Mouse (Mus musculus) cortical plate, adult 2 months (tissue): ENCODE results near the gene Vav1. TPM values are rescaled to one million over a fixed set of nuclear protein-coding genes. Genes with fewer than 3 reads are reported as not detected.

Experiments used
- H3K27ac ChIP-seq: fragments of 200-500 bp; 2 replicates; pipeline ENCODE4 v1.5.1; 2012; ENCODE audit warnings: low read length, control low read depth, inconsistent platforms; ENCODE audit not compliant: insufficient read depth
- H3K4me1 ChIP-seq: fragments of 200-500 bp; 2 replicates; pipeline ENCODE4 v1.6.1; 2011; ENCODE audit warnings: low read length; ENCODE audit not compliant: control insufficient read depth, insufficient read depth
- H3K4me3 ChIP-seq: fragments of 200-500 bp; 2 replicates; pipeline ENCODE4 v1.5.1; 2011; ENCODE audit warnings: mild to moderate bottlenecking, low read length, control low read depth; ENCODE audit not compliant: insufficient read depth
- CTCF ChIP-seq: fragments of 200-500 bp; IDR thresholded peaks from 2 replicates; pipeline ENCODE4 v1.5.1; 2011; ENCODE audit warnings: mild to moderate bottlenecking, control low read depth, low read length; ENCODE audit not compliant: insufficient read depth; ENCODE audit errors: extremely low read depth
- POLR2A ChIP-seq: fragments of 200-500 bp; IDR thresholded peaks from 2 replicates; pipeline ENCODE4 v1.6.1; 2011; ENCODE audit warnings: mild to moderate bottlenecking, low read length, control low read depth; ENCODE audit not compliant: insufficient read depth; ENCODE audit errors: extremely low read depth
- polyA plus RNA-seq: library from polyadenylated mRNA; depleted of rRNA; stranded (reverse); fragments of >200 nt; gene quantifications from 2 replicates; pipeline ENCODE4 v1.2.3, GENCODE M21; 2012

The Vav1 gene
- polyA plus RNA-seq, 1 experiment: 3.6 TPM

DNA sequence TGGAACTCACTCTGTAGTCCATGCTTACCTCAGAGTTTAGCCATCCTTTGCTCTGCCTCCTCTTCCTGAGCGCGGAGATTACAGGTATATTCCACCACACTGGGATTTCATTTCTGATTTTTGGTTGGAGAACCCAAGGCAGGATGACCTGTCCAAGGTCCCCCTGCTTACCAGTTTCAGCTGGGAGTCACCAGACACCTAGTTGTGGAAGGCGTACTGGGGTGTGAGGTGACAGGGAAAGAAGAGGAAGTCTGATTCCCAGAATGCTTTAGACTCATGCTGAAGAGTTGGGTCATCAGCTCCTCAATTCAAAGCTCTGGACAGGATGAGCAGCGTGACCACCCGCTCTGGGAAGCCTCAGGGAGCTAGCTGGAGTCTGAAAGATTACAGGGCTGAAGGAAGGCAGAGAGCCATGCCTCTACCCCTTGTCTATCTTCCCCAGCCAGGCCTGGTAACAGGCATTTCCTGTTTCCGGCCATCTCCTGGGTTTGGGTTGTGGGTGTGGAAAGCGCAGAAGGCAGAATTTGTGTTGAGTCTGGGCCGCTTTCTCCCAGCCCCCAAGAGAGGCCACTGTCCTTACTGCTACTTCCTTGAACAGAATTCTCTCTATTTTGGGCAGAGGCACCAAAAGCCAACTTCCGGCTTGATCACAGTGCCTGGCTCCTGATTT lies 11.2 kb downstream of the Vav1 start:
- Histone ChIP-seq H3K4me3 (no peak overlapping the region), H3K27ac (no peak overlapping the region), H3K4me1 (no peaks in the 10 kb centered on the region)
- TF ChIP-seq POLR2A (no peak), CTCF (no peak)

- Histone ChIP-seq H3K27ac (no peak overlapping the region), H3K4me3 (no peak overlapping the region), H3K4me1 (no peaks in the 10 kb centered on the region)
- TF ChIP-seq POLR2A (no peak), CTCF (no peak)
Measured at GRCm38 (mm10) chr17:57290671-57291055, 11.8 kb downstream of the Vav1 start.

DNA sequence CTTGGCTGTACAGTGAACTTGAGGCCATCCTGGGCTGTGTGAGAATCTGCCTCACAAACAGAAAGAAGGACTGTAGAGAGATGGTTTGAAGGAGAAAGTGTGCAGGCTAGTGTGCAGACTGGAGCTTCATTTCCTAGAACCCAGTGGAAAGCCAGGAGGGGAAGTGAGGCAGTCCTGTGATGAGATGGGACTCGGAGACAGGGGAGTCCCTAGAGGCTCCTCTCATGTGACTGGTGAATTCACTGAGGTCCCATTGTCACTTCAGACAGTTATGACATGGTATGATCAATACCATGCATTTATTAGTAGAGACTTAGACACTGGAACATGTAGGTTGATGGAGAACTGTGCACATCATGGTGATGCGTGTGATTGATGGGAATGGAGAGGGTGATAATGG lies 13.4 kb downstream of the Vav1 start:
- Histone ChIP-seq H3K4me3 (no peak overlapping the region), H3K4me1 (no peaks in the 10 kb centered on the region), H3K27ac (no peak overlapping the region)
- TF ChIP-seq POLR2A (no peak), CTCF (no peak)

DNA sequence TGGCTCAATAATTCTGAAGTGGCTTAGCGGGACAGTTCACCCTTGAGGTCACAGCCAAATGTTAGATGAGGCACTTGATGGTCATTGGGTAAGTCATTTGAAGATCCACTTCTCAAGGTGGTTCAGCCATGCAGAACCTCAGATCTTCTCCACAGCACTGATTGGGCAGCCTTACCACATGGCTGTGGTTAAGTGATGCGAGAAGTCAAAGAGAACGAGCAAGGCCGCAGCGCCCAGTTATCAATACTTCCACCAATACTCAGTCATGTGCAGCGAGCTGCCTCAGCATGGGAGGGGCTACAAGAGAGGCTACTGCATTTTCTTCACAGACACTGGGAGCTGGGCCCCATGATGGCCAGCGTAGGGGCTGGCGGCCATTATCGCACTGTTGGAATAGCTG lies 14.1 kb downstream of the Vav1 start:
- Histone ChIP-seq H3K4me1 (no peaks in the 10 kb centered on the region), H3K4me3 (no peak overlapping the region), H3K27ac (no peak overlapping the region)
- TF ChIP-seq CTCF (no peak), POLR2A (no peak)

- H3K4me1 ChIP-seq: no peaks in the 10 kb centered on the region
- H3K4me3 ChIP-seq: no peak overlapping the region
- TF ChIP-seq POLR2A (no peak), CTCF (no peak)
- H3K27ac ChIP-seq: no peak overlapping the region
Measured at GRCm38 (mm10) chr17:57295935-57296334, 17.0 kb downstream of the Vav1 start.

GRCm38 (mm10) chr17:57297040-57297439 lies 18.1 kb downstream of the Vav1 start:
- no peak overlapping the region for H3K4me3 ChIP-seq
- H3K4me1 ChIP-seq: no peaks in the 10 kb centered on the region
- TF ChIP-seq CTCF: no peak
- TF ChIP-seq POLR2A: no peak
- no peak overlapping the region for H3K27ac ChIP-seq

- Histone ChIP-seq H3K4me3 (no peak overlapping the region), H3K4me1 (peaks cover 1% of the 10 kb centered on the region; the same call in 1 of the 2 replicates), H3K27ac (no peak overlapping the region)
- no peak for TF ChIP-seq POLR2A
- TF ChIP-seq CTCF: no peak
Measured at GRCm38 (mm10) chr17:57305593-57305992, 26.7 kb downstream of the Vav1 start.

DNA sequence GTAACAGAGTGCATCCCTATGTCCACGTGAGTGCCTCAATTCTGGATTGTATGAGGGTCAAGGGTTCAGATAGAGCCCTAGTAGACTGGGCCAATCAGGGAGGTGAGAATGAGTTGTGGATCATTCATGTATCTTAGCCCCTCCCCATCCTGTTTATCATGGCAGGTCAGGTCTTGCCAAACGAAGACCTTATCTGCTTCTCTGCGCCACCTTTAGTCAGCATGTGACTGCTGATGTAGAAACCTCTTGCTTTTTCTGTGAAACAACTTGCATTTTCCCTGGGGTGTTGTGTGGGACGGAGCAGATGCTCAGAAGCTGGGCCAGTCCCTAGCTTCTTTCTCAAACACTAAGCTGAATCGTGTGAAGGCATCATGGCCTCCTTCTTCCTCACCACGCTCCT lies 28.2 kb downstream of the Vav1 start:
- Histone ChIP-seq H3K4me1 (peaks cover 1% of the 10 kb centered on the region; the same call in 1 of the 2 replicates), H3K27ac (no peak overlapping the region), H3K4me3 (no peak overlapping the region)
- TF ChIP-seq CTCF (no peak), POLR2A (no peak)

DNA sequence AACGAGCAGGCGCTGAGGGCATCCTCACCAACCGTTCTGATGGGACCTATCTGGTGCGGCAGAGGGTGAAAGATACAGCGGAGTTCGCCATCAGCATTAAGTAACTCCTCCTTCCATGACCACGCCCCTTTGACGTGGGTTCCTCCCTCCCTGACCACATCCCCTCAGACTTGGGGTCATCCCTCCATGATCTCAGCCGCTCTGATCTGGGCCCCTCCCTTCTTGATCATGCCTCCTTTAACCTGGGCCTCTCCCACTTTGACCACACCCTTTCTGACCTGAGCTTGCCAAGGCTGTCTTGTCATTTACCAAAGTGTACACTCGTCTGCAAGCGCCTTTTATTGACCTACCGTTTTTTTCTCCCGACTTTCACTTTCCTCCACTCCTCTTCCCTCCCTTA lies 32.9 kb downstream of the Vav1 start:
- Histone ChIP-seq H3K27ac (no peak overlapping the region), H3K4me1 (peaks cover 1% of the 10 kb centered on the region; the same call in 1 of the 2 replicates), H3K4me3 (no peak overlapping the region)
- TF ChIP-seq POLR2A (no peak), CTCF (no peak)

DNA sequence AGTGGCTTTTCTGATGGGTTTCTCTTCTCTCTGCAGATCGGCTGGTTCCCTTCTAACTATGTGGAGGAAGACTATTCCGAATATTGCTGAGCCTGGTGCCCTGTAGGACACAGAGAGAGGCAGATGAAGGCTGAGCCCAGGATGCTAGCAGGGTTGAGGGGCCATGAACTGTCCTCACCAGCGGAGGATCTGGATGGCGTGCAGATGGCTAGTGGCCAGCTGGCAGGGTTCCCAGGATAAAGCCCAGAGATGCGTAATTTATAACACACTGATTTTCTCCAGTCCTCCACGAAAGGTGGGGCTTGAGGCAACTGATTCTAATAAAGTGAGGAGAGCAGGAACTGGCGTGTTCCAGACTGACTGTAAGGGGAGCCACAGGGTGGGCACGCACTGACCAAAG lies 48.7 kb downstream of the Vav1 start:
- no peak overlapping the region for H3K4me3 ChIP-seq
- TF ChIP-seq POLR2A: no peak
- no peak for TF ChIP-seq CTCF
- H3K27ac ChIP-seq: no peak overlapping the region
- H3K4me1 ChIP-seq: no peaks in the 10 kb centered on the region

DNA sequence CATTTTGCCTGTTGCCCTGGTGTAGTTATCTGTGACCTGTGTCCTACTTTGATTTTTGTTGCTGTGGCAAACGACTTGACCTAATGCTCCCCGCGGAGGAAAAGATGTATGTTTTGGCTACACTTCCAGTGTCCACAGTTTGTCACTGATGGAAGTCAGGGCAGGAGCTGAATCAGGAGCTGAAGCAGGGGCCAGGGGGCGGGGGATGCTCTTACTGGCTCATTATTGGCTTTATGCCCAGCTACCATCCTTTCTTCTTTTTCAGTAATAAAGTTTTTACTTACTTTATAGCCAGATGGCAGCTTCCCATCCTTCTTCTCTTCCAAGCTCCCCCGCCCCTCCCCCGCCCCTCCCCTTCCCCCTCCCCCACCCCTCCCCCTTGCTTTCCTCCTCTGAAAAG lies 50.0 kb downstream of the Vav1 start:
- Histone ChIP-seq H3K4me3 (no peak overlapping the region), H3K27ac (no peak overlapping the region), H3K4me1 (no peaks in the 10 kb centered on the region)
- TF ChIP-seq CTCF (no peak), POLR2A (no peak)
